Mouse (Mus musculus): ENCODE results near the gene Spata21. TPM values are rescaled to one million over a fixed set of nuclear protein-coding genes. Genes with fewer than 3 reads are reported as not detected.

The Spata21 gene
- polyA plus RNA-seq, 1 experiment from 2014 or later = 0.26 TPM

DNA sequence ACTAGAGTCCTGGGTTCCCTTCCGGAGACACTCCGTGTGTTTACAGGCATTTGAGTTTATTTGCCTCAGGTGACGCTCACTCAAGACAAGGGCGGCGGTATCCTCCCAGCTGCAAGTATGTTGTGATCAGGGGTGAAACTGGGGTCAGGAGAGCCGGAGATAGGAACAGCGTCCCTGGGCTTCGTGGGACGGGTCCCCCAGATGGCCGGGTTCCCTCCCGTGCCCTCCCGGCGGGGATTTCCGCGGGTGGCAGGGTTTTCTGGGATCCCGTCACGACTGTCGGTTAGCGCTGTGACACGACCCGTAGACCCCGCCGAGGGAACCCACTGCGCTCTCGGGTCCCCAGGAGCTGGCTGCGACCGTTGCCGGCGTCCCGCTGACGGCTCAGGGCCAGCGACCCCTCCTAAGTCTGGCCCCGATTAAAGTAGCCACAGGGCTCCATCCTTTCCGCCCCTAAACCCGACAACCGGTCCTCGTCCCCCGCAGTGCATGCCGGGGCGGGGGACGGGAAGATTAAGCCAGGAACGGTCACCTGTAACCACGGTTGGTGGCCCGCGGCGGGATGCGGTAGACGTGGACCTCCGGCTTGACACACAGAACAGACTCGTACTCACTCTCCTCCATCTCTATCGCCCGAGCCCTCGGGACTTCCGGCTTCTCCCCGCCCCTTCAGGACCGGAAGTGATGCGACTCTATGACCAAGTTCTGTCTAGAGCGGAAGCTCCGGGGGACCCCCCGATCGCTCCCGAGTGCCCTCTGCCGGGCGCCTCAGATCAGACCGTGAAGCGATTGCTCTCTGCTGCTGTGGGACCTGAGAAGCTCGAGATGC lies 10.2 kb upstream of the Spata21 start, which contains the start of gene Necap2:
Necap2 (minus strand) TSS at position 677 of the 829 bp plus-strand sequence.
- peaks cover 16% of the 10 kb centered on the region for H3K4me1 ChIP-seq
- H3K4me3 ChIP-seq (replicated peaks) = peak within 1 kb of the TSS; percentile 96
- H3K4me2 ChIP-seq = peak within 1 kb of the TSS; percentile 99
- peak; percentile 94 for ATAC-seq (ENCODE audit: low FRiP score)
- 1% methylated on average over 67 of the region's 67 CpGs for WGBS
- no peaks in the 10 kb centered on the region for H3K27me3 ChIP-seq
- peak within 1 kb of the TSS; percentile 93 for H3K9ac ChIP-seq
- H3K9me3 ChIP-seq = no peaks in the 10 kb centered on the region
- peaks cover 21% of the 10 kb centered on the region for H3K36me3 ChIP-seq (replicated peaks)
- peak within 1 kb of the TSS; percentile 70; the same call in 1 of the 2 replicates for H3K27ac ChIP-seq

DNA sequence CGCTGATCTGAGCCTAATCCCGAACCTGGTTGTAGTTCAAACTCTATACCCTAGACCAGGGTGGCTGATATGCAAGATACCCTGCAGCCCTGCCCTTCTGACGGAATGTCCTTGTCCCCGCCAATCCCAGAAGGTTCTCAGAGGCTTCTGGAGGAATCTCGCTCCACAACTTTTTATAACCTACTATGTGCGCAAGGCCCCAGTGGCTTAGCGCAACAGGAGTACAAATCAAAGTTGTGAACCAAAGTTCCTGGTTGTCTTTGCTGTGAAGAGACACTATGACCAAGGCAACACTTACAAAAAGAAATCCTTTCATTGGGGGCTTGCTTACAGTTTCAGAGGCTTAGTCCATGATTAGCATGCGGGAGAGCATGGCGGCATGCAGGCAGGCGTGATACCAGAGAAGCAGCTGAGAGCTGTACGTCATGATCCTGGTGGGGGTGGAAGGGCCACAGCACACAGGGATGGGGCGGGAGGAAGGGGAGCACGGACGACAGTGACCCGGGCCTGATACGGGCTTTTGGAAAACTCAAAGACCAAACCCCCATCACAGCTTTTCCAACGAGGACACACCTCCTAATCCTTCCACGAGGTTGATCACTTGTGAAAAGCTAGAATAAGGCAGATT lies 9.5 kb upstream of the Spata21 start:
- Histone ChIP-seq H3K4me1 (peaks cover 16% of the 10 kb centered on the region), H3K36me3 (replicated peaks) (peaks cover 14% of the 10 kb centered on the region; the same call in 1 of the 2 replicates), H3K27ac (no peak overlapping the region), H3K4me2 (no peak overlapping the region), H3K4me3 (replicated peaks) (peak overlapping the region; percentile 96), H3K27me3 (no peaks in the 10 kb centered on the region), H3K9ac (no peak overlapping the region), H3K9me3 (no peaks in the 10 kb centered on the region)
- WGBS = 71% methylated on average over 18 of the region's 18 CpGs
- peak; percentile 42; the same call in 1 of the 2 replicates for ATAC-seq (ENCODE audit: low FRiP score)

DNA sequence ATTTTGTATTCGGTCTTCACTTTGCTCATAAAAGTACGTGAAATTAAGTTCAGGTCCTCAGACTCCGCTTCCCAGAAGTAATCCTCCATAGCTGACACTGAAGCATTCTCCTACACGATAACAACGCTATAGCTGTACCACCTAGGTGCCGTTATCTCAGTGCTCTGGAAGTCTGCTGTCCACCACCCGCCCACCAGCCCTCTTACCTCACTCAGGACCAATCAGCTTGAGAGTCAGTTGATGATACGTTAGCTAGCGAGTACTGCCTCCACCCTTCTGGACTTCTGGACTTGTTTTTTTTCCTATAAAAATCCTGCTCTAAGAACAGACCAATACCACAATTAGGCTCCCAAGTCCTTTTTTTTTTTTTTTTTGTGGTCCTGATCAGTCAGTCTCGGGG lies 1.3 kb upstream of the Spata21 start:
- Histone ChIP-seq H3K27ac (no peak overlapping the region), H3K9ac (no peak overlapping the region), H3K4me3 (replicated peaks) (no peak overlapping the region), H3K4me2 (no peak overlapping the region), H3K27me3 (no peaks in the 10 kb centered on the region), H3K9me3 (no peaks in the 10 kb centered on the region), H3K36me3 (replicated peaks) (no peaks in the 10 kb centered on the region), H3K4me1 (no peaks in the 10 kb centered on the region)
- 80% methylated on average over 10 of the region's 10 CpGs for WGBS
- no peak for ATAC-seq (ENCODE audit: low FRiP score)

DNA sequence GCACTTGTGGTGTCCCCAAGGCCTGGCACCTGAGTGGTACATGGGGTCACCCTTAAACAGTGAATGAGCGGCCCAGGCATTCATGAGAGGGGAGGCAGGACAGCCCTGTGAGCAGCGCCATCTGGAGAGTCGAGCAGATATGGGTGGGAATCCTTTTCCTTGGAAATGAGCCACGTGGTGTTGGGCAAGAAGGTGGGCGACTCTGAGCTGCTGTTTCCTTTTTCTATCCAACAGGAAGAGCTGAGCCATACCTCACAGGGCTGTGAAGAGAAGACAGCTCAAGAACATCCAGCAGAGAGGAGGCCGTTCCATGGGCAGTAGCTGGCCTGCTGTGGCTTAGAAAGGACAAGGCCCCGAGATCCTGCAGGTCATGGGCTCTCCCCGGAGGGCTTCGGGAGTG lies 581 bp downstream of the Spata21 start:
- H3K9ac ChIP-seq = no peak overlapping the region

DNA sequence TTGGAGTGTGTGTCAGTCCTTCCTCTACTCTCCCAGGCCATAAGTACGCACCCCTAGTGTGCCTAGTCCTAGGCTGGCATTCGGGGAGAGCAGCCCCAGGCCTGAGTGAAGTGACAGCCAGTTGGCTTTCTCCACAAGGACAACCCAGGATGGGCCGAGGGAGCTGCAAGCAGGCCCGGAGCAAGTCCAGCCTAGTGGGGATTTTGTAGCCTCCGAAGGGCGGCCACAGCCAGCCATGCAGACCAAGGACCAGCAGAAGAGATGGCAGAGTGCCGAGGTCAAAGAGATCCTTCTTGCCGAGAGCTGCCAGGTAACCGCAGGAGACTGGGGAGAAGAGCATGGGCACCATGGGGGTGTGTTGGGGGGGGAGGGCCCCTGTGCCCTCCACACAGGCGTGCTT lies 6.9 kb downstream of the Spata21 start:
- 84% methylated on average over 10 of the region's 10 CpGs for WGBS
- no peaks in the 10 kb centered on the region for H3K9me3 ChIP-seq
- H3K4me1 ChIP-seq = peaks cover 4% of the 10 kb centered on the region
- no peaks in the 10 kb centered on the region for H3K27me3 ChIP-seq
- no peak overlapping the region for H3K27ac ChIP-seq
- no peak for ATAC-seq (ENCODE audit: low FRiP score)
- no peak overlapping the region for H3K4me3 ChIP-seq (replicated peaks)
- H3K4me2 ChIP-seq = no peak overlapping the region
- no peak overlapping the region for H3K9ac ChIP-seq
- H3K36me3 ChIP-seq (replicated peaks) = no peaks in the 10 kb centered on the region

More for the DNA sequence above, 581 bp downstream of the Spata21 start:
- Histone ChIP-seq H3K4me2 (no peak overlapping the region), H3K9me3 (no peaks in the 10 kb centered on the region), H3K4me1 (no peaks in the 10 kb centered on the region), H3K27ac (no peak overlapping the region), H3K4me3 (replicated peaks) (no peak overlapping the region), H3K36me3 (replicated peaks) (no peaks in the 10 kb centered on the region), H3K27me3 (no peaks in the 10 kb centered on the region)
- WGBS = 72% methylated on average over 9 of the region's 9 CpGs
- no peak for ATAC-seq (ENCODE audit: low FRiP score)

DNA sequence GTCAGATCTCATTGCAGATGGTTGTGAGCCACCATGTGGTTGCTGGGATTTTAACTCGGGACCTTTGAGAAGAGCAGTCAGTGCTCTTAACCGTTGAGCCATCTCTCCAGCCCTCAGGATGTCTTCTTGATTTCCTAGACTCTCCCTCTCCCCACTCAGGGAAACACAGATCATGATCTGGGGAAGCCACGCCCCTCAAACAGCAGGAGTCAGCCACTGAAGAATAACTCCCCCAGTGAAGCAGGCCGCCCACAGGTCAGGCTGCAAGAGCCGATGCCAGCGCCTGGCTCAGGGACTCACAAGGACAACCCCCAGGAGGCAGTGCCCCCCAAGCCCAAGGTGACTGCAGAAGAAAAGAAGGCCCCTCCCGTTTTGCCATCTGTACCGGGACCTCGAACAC lies 8.6 kb downstream of the Spata21 start:
- Histone ChIP-seq H3K4me2 (no peak overlapping the region), H3K4me1 (peaks cover 4% of the 10 kb centered on the region)

DNA sequence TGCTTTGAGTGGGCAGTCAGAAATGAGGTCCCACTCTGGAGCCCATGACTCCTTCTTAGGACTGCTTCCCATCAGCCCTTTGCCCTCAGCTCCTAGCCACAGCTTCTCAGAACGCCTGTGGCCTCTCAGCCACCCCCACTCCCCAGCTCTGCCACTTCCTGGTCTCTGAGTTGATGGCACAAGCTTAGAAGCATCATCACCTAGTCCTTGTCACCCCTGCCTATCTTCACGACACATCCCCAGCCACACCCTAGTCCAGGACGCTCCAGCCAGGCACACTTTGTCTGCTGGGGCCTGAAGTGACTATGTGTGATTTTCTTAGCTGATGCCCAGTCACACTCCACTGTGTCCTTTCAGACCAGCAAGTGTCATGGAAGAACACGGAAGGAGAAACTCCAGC lies 10.8 kb downstream of the Spata21 start:
- Histone ChIP-seq H3K27ac (no peak overlapping the region), H3K4me1 (peaks cover 4% of the 10 kb centered on the region), H3K9me3 (no peaks in the 10 kb centered on the region), H3K9ac (no peak overlapping the region), H3K36me3 (replicated peaks) (no peaks in the 10 kb centered on the region), H3K27me3 (no peaks in the 10 kb centered on the region), H3K4me2 (no peak overlapping the region), H3K4me3 (replicated peaks) (no peak overlapping the region)
- 86% methylated on average over 4 of the region's 4 CpGs for WGBS
- ATAC-seq (ENCODE audit: low FRiP score) = no peak

More for the DNA sequence above, 8.6 kb downstream of the Spata21 start:
- no peak overlapping the region for H3K9ac ChIP-seq
- no peak overlapping the region for H3K27ac ChIP-seq
- H3K9me3 ChIP-seq = no peaks in the 10 kb centered on the region
- no peaks in the 10 kb centered on the region for H3K27me3 ChIP-seq
- no peak for ATAC-seq (ENCODE audit: low FRiP score)
- no peaks in the 10 kb centered on the region for H3K36me3 ChIP-seq (replicated peaks)
- no peak overlapping the region for H3K4me3 ChIP-seq (replicated peaks)
- 17% methylated on average over 9 of the region's 9 CpGs for WGBS

DNA sequence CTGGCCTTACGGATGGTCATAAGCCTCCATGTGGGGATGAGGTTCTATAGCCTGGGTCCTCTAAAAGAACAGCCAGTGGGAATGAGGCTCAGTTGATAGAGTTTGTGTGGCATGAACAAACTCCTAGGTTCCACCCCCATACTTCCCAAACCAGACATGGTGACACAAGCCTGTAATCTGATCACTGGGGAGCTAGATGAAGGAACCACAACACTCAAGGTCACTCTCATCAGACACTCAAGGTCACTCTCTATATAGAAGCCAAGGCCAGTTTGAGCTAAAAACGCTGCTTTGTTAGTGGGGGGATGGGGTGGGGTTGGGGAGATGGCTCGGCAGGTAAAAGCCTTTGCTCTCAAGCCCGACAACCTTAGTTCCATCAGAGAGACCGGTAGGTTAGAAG lies 11.8 kb downstream of the Spata21 start:
- no peak for ATAC-seq (ENCODE audit: low FRiP score)
- no peaks in the 10 kb centered on the region for H3K9me3 ChIP-seq
- H3K4me1 ChIP-seq = peaks cover 4% of the 10 kb centered on the region
- 76% methylated on average over 5 of the region's 5 CpGs for WGBS
- H3K36me3 ChIP-seq (replicated peaks) = no peaks in the 10 kb centered on the region
- no peak overlapping the region for H3K4me3 ChIP-seq (replicated peaks)
- H3K27me3 ChIP-seq = no peaks in the 10 kb centered on the region
- H3K27ac ChIP-seq = no peak overlapping the region
- H3K9ac ChIP-seq = no peak overlapping the region
- no peak overlapping the region for H3K4me2 ChIP-seq

DNA sequence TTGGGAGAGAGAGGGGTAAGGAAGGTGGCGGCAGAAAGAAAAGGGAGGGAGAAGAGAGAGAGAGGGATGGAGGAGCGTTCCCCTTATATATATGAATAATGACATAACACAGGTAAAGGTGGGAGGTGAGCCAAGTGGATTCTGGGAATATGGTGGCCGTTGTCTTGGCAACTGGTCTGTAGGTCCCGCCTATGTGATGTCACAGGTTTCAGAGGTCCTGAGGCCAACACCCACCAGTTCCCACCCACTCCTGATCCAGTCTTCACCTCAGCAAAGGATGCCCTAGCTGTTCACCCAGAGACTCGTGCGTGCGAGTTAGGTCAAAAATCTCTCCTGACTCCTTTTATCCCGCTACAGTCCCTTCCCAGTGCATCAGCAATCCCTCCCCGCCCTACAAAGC lies 13.2 kb downstream of the Spata21 start:
- WGBS = 89% methylated on average over 9 of the region's 9 CpGs
- Histone ChIP-seq H3K27ac (no peak overlapping the region), H3K4me3 (replicated peaks) (no peak overlapping the region)

DNA sequence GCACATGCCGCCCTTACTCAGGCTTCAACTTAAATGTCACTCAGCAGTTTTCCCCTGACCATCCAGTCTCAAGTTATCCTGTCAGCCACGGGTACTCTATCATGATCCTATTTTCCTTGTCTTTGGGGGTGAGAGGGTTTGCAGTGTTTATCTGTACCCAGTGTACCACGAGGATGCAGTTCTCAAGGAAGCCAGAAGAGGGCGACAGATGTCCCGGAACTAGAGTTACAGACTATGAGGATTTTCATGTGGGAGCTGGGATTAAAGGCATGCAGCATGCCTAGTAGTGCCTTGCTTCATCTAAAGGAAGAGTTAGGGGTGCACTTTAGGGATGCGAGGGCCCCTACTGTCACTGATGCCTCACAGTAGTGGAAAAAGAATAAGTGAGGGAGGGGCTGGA lies 13.7 kb downstream of the Spata21 start:
- no peak overlapping the region for H3K27ac ChIP-seq
- H3K9ac ChIP-seq = no peak overlapping the region
- H3K4me1 ChIP-seq = peaks cover 2% of the 10 kb centered on the region
- no peaks in the 10 kb centered on the region for H3K27me3 ChIP-seq
- H3K4me2 ChIP-seq = no peak overlapping the region
- WGBS = 64% methylated on average over 6 of the region's 6 CpGs
- no peaks in the 10 kb centered on the region for H3K9me3 ChIP-seq
- ATAC-seq (ENCODE audit: low FRiP score) = no peak
- H3K4me3 ChIP-seq (replicated peaks) = no peak overlapping the region
- no peaks in the 10 kb centered on the region for H3K36me3 ChIP-seq (replicated peaks)

More for the DNA sequence above, 13.2 kb downstream of the Spata21 start:
- Histone ChIP-seq H3K27me3 (no peaks in the 10 kb centered on the region), H3K9ac (no peak overlapping the region), H3K4me2 (no peak overlapping the region), H3K4me1 (peaks cover 4% of the 10 kb centered on the region), H3K9me3 (no peaks in the 10 kb centered on the region), H3K36me3 (replicated peaks) (no peaks in the 10 kb centered on the region)
- ATAC-seq (ENCODE audit: low FRiP score) = no peak

DNA sequence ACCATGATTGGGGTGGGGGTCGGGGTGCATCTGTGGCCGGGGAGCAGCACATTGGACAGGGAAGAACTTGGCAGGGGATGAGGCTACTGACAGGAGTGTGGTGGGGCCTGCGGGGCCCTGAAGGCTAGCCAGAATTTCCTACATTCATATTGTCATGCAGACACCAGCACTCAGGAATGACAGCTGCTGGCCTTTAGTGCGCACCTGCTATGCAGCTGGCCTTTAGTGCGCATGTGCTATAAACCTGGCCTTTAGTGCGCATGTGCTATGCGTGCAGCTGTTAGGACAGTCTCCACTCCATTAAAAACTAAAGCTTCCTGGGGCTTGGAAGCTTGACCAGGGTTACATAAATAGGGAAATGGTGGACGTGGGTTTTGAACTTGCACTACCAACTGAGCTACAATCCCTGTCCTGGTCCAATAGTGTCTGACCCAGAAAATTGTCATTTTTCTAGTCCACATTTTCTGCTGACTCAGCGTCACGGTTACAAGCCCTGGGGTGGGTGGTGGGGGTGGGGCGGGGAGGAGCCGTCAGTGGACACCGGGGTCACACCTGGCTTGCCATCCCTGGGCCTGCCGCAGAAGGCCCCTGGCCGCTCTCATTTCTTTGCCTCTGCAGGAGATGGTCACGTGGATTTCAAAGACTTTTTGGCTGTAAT lies 18.5 kb downstream of the Spata21 start:
- Histone ChIP-seq H3K4me1 (no peaks in the 10 kb centered on the region), H3K27ac (no peak overlapping the region), H3K4me2 (no peak overlapping the region), H3K27me3 (no peaks in the 10 kb centered on the region), H3K9ac (no peak overlapping the region), H3K36me3 (replicated peaks) (peaks cover 16% of the 10 kb centered on the region), H3K4me3 (replicated peaks) (no peak overlapping the region), H3K9me3 (no peaks in the 10 kb centered on the region)
- whole genome bisulfite sequencing = 88% methylated on average over 16 of the region's 16 CpGs
- no peak for ATAC-seq (ENCODE audit: low FRiP score)

DNA sequence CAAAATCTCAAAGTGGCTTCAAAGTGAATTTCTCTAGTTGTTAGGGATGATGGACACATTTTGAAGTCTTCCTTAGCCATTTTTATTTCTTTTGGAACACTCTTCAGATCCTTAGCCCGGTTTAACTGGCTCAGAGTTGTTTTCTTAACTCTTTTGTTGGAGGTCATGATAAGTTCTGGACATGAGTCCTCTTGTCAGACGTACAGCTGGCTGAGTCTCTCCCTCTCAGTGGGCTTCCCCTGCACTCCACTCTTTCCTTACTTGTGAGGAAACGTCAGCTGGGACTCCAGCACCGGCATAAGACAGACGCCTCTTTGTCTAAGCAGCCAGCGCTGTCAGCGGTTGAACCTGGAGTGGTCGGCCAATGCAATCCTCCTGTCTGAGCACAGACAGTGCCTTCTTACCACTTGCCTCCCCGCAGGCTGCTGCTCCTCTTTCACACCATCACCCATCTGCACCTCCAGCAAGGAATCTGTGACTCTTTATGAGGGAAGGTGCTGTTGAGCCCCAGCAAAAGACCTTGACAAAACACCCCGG lies 20.1 kb downstream of the Spata21 start:
- no peak for ATAC-seq (ENCODE audit: low FRiP score)
- no peak overlapping the region for H3K9ac ChIP-seq
- WGBS = 50% methylated on average over 10 of the region's 10 CpGs
- no peak overlapping the region for H3K27ac ChIP-seq
- H3K36me3 ChIP-seq (replicated peaks) = peaks cover 32% of the 10 kb centered on the region
- no peaks in the 10 kb centered on the region for H3K4me1 ChIP-seq
- no peak overlapping the region for H3K4me3 ChIP-seq (replicated peaks)
- H3K27me3 ChIP-seq = no peaks in the 10 kb centered on the region
- H3K4me2 ChIP-seq = no peak overlapping the region
- H3K9me3 ChIP-seq = no peaks in the 10 kb centered on the region
